Comparison of ENCODE assay signal across 20 mouse cellular contexts in genomic region chr11:75827414-75827813, GRCm38 (mm10). TPM values are rescaled to one million over a fixed set of nuclear protein-coding genes. Genes with fewer than 3 reads are reported as not detected.
DNase-seq lines count a peak whose midpoint lies in the region; ATAC-seq and TF ChIP-seq lines count a peak whose summit lies in the region.
"Had no signal": no experiment of that assay in that cellular context is flagged by ENCODE, and none has a peak within 500 bp of the region (broad histone marks: within the 10 kb centered on the region; RNA-seq: fewer than 3 reads in every experiment).

No protein-coding gene starts in this region.

- WGBS in thymus, adult 2 months: 62% methylated on average over 8 of the region's 8 CpGs
- 90% methylated on average over 8 of the region's 8 CpGs for WGBS in forebrain, embryonic 14.5 days

- no peak overlapping the region for H3K4me2 ChIP-seq in forebrain, embryonic 14.5 days (ENCODE audit: low read length)
- H3K4me2 ChIP-seq: embryonic facial prominence, embryonic 12.5 days; forebrain, embryonic 12.5 days; heart, embryonic 13.5 days; hindbrain, embryonic 15.5 days had no signal

- no peaks in the 10 kb centered on the region for H3K36me3 ChIP-seq in thymus, adult 2 months (ENCODE audit: control insufficient read depth, insufficient read depth, low read length)
- no peaks in the 10 kb centered on the region for H3K36me3 ChIP-seq in forebrain, embryonic 14.5 days (ENCODE audit: control insufficient read depth, insufficient read depth, low read length)
- H3K36me3 ChIP-seq: embryonic facial prominence, embryonic 12.5 days; forebrain, embryonic 12.5 days; heart, embryonic 13.5 days; hindbrain, embryonic 15.5 days had no signal

- no peak overlapping the region for H3K9ac ChIP-seq in forebrain, embryonic 14.5 days (ENCODE audit: low read length)
- H3K9ac ChIP-seq: embryonic facial prominence, embryonic 12.5 days; forebrain, embryonic 12.5 days; forebrain, postnatal 0 days; heart, embryonic 13.5 days; hindbrain, embryonic 15.5 days had no signal

- DNase-seq in thymus, postnatal 14 days: peak; percentile 10
- DNase-seq in thymus, adult 2 months: no peak
- DNase-seq in B cell, adult 2 months: peak; percentile 40 to 52
- DNase-seq in T-cell, adult 2 months (ENCODE audit: low spot score): peak; percentile 10
- no peak for DNase-seq in forebrain, embryonic 14.5 days (ENCODE audit: low spot score)
- DNase-seq: adrenal gland, postnatal 10 days; cerebellum, adult 11 months; cerebellum, adult 8-10 months; cerebellum, postnatal 14 days; forebrain, postnatal 0 days; gastrocnemius, adult 2 months; gastrocnemius, postnatal 25 days; heart, postnatal 36 days had no signal

- H3K27me3 ChIP-seq in thymus, adult 2 months (ENCODE audit: control insufficient read depth, insufficient read depth, low read length): no peaks in the 10 kb centered on the region
- H3K27me3 ChIP-seq in forebrain, embryonic 14.5 days (replicated peaks; ENCODE audit: control insufficient read depth, insufficient read depth, low read length): no peaks in the 10 kb centered on the region
- H3K27me3 ChIP-seq: embryonic facial prominence, embryonic 12.5 days; forebrain, embryonic 12.5 days; hindbrain, embryonic 15.5 days had no signal

- peaks cover 9% of the 10 kb centered on the region for H3K4me1 ChIP-seq in thymus, adult 2 months (replicated peaks; ENCODE audit: control insufficient read depth, insufficient read depth, low read length)
- H3K4me1 ChIP-seq in forebrain, embryonic 14.5 days (ENCODE audit: control insufficient read depth, insufficient read depth, low read length): no peaks in the 10 kb centered on the region
- H3K4me1 ChIP-seq: embryonic facial prominence, embryonic 12.5 days; forebrain, embryonic 12.5 days; hindbrain, embryonic 15.5 days had no signal

- TF ChIP-seq POLR2A in thymus, adult 2 months (IDR thresholded peaks at IDR 0.05; ENCODE audit: control insufficient read depth, extremely low read depth, insufficient read depth, low read length, poor library complexity): no peak

- H3K4me3 ChIP-seq in thymus, adult 2 months (ENCODE audit: control insufficient read depth, insufficient read depth, low read length): no peak overlapping the region
- H3K4me3 ChIP-seq in forebrain, embryonic 14.5 days (ENCODE audit: low read depth, low read length): no peak overlapping the region
- H3K4me3 ChIP-seq: embryonic facial prominence, embryonic 12.5 days; forebrain, embryonic 12.5 days; gastrocnemius, adult 2 months; heart, embryonic 13.5 days; hindbrain, embryonic 15.5 days had no signal

- ATAC-seq in forebrain, embryonic 14.5 days: no peak
- ATAC-seq in erythroblast, adult 5-6 weeks (replicated peaks; ENCODE audit: low FRiP score, poor library complexity, severe bottlenecking): no peak
- ATAC-seq: forebrain, postnatal 0 days had no signal

- no peak overlapping the region for H3K27ac ChIP-seq in thymus, adult 2 months (ENCODE audit: control insufficient read depth, insufficient read depth, low read length)
- H3K27ac ChIP-seq in forebrain, embryonic 14.5 days (ENCODE audit: low read depth, low read length): no peak overlapping the region
- H3K27ac ChIP-seq: embryonic facial prominence, embryonic 12.5 days; forebrain, embryonic 12.5 days; gastrocnemius, adult 2 months; heart, embryonic 13.5 days; hindbrain, embryonic 15.5 days had no signal

- TF ChIP-seq CTCF in thymus, adult 2 months (IDR thresholded peaks at IDR 0.05; ENCODE audit: borderline replicate concordance, control insufficient read depth, extremely low read depth, insufficient read depth, low read length, poor library complexity): no peak

- H3K9me3 ChIP-seq in forebrain, embryonic 14.5 days (replicated peaks; ENCODE audit: control insufficient read depth, low read length): no peaks in the 10 kb centered on the region
- H3K9me3 ChIP-seq: forebrain, embryonic 12.5 days; hindbrain, embryonic 15.5 days had no signal

RNA-seq across cellular contexts. Expression of gene Doc2b, which starts 31.6 kb away (rescaled TPM):
- polyA plus RNA-seq in thymus, adult 2 months (2012; rRNA removed): 0.24 and 0.31 TPM in 2 replicates
- polyA plus RNA-seq in forebrain, embryonic 14.5 days (2014; fragmentation: Nextera tagmentation; extraction: Ambion mirVana): 1.5 and 1.8 TPM in 2 replicates
- not detected in 2 replicates for total RNA-seq in erythroblast, adult 5-6 weeks (2015; ENCODE audit: low replicate concordance)
- not detected in 2 replicates for total RNA-seq in erythroblast, adult 5-6 weeks (2017; ENCODE audit: low replicate concordance)
- total RNA-seq: common myeloid progenitor, adult 5-6 weeks; granulocyte monocyte progenitor cell, adult 5-6 weeks had no signal

Comparison
In these comparisons a context has a peak if more than half of its experiments do, and no peak if none do; other contexts are left out.
1. DNase-seq: peak in thymus, postnatal 14 days (single experiment), B cell, adult 2 months (2 of 2) and T-cell, adult 2 months (single experiment); none in thymus, adult 2 months (single experiment) and forebrain, embryonic 14.5 days (single experiment).